Mouse (Mus musculus) thymus, postnatal 36 days (tissue): ENCODE measurements around the gene F830045P16Rik.
A peak's percentile ranks its signal among the peaks of the same experiment; 100 is the strongest.
"Not testable (repeated sequence)": the region's sequence is repeated elsewhere in the genome, so short reads cannot be mapped to it uniquely, and the experiment has no call there.

Experiments used
- DNase-seq, 2 experiments: peaks; one replicate each; pipeline ENCODE4 v3.0.0; 2022; ENCODE audit warnings: mixed read lengths in 2 of 2

F830045P16Rik gene

GRCm38 (mm10) chr2:129483150-129483549 lies 53.3 kb downstream of the F830045P16Rik start:
- DNase-seq, result no peak

DNA sequence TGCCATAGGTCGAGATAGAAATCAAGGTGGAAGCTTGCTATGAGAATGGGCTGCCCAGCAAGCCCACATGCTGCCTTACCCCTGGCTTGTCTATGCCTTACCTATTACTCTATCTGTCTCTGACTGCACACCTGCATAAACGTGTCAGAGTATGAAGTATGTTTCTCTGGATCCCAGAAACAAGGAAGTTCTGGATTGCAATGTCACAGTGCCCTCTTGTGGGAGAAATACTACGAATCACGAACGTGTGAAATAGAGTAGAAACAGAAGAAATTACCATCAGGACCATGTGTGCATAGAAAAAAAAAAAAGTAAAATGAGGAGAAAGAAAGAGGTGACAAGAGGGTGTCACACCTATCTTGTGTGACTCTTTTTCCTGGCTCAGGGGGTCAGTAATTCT lies 64.5 kb downstream of the F830045P16Rik start:
- DNase-seq, result no peak

DNA sequence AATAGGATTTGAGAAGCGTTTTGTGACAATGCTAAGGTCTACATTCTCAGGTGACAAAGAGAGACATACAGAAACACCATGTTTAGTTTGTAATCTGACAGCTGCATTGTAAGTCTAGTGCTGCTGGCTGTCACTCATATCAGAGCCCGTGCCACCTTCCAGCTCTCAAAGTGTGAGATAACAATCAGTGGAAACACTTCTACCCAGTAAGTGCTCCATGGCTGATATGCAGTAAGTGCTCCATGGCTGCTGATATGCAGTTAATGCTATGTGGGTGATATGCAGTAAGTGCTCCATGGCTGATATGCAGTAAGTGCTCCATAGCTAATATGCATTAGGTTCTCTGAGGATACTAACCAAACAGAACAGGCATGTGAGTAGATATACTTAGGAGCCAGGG lies 65.6 kb downstream of the F830045P16Rik start:
- DNase-seq, result no peak

DNA sequence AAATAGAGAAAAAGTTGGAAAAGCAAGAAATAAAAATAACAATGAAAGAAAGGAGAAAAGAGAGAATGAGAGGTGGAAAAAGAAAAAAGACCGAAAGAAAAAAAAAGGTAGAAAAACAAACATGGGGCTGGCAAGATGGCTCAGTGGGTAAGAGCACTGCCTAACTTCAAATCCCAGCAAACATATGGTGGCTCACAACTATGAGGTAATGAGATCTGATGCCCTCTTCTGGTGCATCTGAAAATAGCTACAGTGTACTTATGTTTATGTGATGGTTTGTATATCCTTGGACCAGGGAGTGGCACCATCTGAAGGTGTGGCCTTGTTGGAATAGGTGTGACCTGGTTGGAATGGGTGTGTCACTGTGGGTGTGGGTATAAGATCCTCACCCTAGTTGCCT lies 97.6 kb downstream of the F830045P16Rik start:
- DNase-seq, result not testable (repeated sequence)

DNA sequence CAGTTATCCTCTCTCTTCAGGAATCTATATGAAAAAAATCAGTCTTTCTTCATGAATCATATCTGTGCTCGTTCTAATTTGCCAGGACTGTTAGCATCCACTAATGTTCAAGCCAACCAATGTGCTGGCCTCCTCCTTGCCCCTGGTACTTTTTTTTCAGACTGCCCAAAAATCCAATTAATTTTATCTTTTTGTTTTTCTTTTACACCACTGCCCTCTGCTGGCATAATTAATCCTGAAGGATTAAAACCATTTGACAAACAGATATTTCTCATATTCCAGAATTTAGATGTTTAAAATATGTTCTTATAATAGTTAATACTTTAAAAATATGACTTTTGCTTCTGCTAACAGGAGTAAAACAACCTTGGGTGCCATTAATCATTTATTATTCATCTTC lies 101.2 kb downstream of the F830045P16Rik start:
- no peak for DNase-seq

DNA sequence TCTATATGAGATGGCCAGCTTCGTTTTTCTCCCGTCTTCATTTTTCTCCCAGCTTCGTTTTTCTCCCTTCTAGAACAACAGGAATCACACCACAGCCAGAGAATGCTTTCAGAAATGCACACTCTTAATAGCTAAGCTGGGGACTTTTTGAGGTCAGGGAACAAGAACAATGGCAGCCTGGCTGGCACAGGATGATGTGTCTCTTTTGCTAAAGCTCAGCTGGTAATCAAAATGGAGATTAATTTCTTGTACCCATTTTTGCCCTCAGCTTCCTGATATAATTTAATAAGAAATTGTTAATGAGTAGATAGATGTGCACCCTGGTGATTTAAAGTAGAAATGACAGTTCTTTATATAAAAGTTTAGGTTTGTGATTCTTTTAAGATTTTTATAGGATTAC lies 112.7 kb downstream of the F830045P16Rik start:
- DNase-seq, result no peak

DNA sequence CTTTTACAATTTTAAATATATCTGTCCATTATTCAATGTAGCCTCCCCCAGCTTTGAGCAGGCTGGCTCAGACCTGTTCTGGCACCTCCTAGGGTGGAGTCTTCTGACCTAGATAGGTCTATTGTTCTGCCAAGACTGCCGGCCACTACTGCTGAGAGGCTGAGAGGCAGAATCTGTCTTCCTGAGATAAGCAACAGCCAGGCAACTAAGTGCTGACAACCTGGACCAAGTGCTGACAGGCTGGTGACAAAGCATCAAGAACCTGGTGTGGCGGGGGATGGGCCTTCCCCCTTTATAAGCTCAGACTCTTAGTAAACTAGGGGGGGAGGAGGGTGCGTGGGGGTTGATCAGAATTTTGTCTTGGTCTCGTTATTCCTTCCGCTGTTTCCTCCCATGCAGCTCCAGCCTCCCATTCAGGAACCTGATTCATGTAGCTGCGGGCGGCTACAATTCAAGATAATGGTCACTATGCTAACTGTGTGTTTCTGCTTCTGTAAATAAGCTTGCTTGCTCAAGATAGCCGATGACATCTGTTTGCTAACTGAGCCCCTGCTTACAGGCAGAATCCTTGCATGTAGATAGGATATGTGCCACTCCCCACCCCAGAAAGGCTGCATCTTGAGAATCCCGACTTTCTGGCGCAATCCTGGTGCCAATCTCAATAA lies 115.4 kb downstream of the F830045P16Rik start:
- no peak for DNase-seq

- DNase-seq, result no peak
These were observed 117.0 kb downstream of the F830045P16Rik start for GRCm38 (mm10) chr2:129419361-129419880.

DNA sequence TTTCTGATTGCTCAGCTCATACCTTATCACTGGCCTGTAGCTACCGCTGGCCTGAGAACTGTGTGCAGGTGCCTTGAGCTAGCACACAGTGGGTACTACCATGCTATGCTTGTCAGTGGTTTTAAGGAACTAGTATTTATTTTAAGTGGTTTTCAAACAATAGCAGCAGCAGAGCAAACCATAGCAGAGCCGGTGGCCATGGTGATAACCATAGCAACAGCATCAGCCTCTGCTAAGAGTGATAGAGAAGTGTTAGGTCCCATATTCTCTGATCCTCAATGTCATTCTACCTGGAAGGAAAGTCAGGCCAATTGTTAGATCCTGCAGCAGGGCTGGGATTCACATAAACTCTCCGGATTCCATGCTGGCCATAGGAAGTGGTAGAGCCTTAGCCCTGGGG lies 121.8 kb downstream of the F830045P16Rik start:
- DNase-seq, result no peak

- DNase-seq, result peak in 1 of 2 experiments; percentile 19
These were observed 122.9 kb downstream of the F830045P16Rik start for GRCm38 (mm10) chr2:129413488-129413887.

DNA sequence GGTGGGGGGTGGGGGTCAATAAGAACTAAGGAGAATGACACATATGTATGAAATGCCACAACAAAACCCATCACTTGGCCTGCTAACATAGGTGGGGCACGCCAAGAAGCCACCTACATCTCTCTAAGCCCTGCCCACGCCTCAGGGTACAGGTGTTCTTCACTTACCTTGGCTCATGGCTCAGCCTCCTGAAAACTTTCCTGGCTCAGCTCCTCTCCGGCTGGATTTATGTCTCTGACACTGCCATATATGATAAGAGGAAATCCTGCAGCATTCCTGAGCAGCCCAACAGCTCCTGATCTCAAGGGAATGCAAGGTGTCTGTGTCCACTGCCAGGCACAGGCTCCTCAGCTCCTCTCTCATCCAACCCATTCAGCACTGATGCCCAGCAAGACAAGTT lies 124.8 kb downstream of the F830045P16Rik start:
- no peak for DNase-seq

GRCm38 (mm10) chr2:129410344-129410743 lies 126.1 kb downstream of the F830045P16Rik start:
- no peak for DNase-seq

DNA sequence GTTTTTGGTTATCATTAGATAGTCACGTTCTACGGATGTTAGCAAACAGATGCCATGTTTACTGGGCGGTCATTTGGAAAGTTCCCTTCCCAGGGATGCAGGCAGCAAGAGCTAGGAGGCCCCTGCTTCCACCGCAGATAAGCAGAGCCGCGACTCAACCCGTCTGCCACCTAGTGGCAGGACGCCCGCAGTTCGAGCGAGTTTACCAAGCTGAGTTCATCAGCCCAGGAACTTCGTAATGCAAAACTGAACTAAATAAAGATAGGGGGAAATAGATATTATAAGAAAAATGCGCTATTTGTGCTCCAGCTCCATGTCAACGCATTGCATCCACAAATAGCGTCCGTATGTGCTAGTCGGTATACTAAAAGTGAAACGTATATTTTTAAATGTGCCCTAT lies 127.9 kb downstream of the F830045P16Rik start:
- DNase-seq, result peak; percentile 39 to 58
